Comparison of ENCODE assay signal across 8 mouse cellular contexts in genomic region chr14:21659155-21659554, GRCm38 (mm10). TPM values are rescaled to one million over a fixed set of nuclear protein-coding genes. Genes with fewer than 3 reads are reported as not detected.
A peak's percentile ranks its signal among the peaks of the same experiment; 100 is the strongest.
DNase-seq lines count a peak whose midpoint lies in the region; ATAC-seq and TF ChIP-seq lines count a peak whose summit lies in the region.
"Had no signal": no experiment of that assay in that cellular context is flagged by ENCODE, and none has a peak within 500 bp of the region (broad histone marks: within the 10 kb centered on the region; RNA-seq: fewer than 3 reads in every experiment).

No protein-coding gene starts in this region.

- H3K9ac ChIP-seq in lung, embryonic 15.5 days: no peak overlapping the region
- no peak overlapping the region for H3K9ac ChIP-seq in forebrain, postnatal 0 days
- no peak overlapping the region for H3K9ac ChIP-seq in hindbrain, embryonic 15.5 days

- H3K9me3 ChIP-seq in lung, embryonic 15.5 days: no peaks in the 10 kb centered on the region
- H3K9me3 ChIP-seq in forebrain, postnatal 0 days (ENCODE audit: low read length): no peaks in the 10 kb centered on the region
- H3K9me3 ChIP-seq in hindbrain, embryonic 15.5 days: no peaks in the 10 kb centered on the region

- H3K36me3 ChIP-seq in lung, embryonic 15.5 days: 0 out of 2 replicates have a peak, but pooled peaks cover 7% of the 10 kb centered on the region
- peaks cover 34% of the 10 kb centered on the region for H3K36me3 ChIP-seq in forebrain, postnatal 0 days (ENCODE audit: insufficient read depth)
- H3K36me3 ChIP-seq in hindbrain, embryonic 15.5 days: peaks cover 29% of the 10 kb centered on the region

- 48% methylated on average over 13 of the region's 13 CpGs for WGBS in lung, embryonic 15.5 days
- WGBS in lung, adult 2 months: 57% methylated on average over 13 of the region's 13 CpGs
- 40% methylated on average over 13 of the region's 13 CpGs for WGBS in forebrain, postnatal 0 days
- WGBS in hindbrain, embryonic 15.5 days: 63% methylated on average over 13 of the region's 13 CpGs

- no peaks in the 10 kb centered on the region for H3K27me3 ChIP-seq in lung, embryonic 15.5 days
- H3K27me3 ChIP-seq in forebrain, postnatal 0 days (ENCODE audit: insufficient read depth, low read length): no peaks in the 10 kb centered on the region
- H3K27me3 ChIP-seq in hindbrain, embryonic 15.5 days: no peaks in the 10 kb centered on the region

- 0 out of 2 replicates have a peak, but pooled peaks cover 9% of the 10 kb centered on the region for H3K4me1 ChIP-seq in lung, embryonic 15.5 days
- no peaks in the 10 kb centered on the region for H3K4me1 ChIP-seq in lung, adult 2 months (ENCODE audit: control insufficient read depth, insufficient read depth, low read length)
- peaks cover 6% of the 10 kb centered on the region; the same call in 1 of the 2 replicates for H3K4me1 ChIP-seq in forebrain, postnatal 0 days (ENCODE audit: insufficient read depth)
- peaks cover 17% of the 10 kb centered on the region for H3K4me1 ChIP-seq in hindbrain, embryonic 15.5 days (replicated peaks)

- TF ChIP-seq POLR2A in lung, adult 2 months (IDR thresholded peaks at IDR 0.05; ENCODE audit: borderline replicate concordance, extremely low read depth, low read depth, low read length): no peak

- H3K4me2 ChIP-seq in lung, embryonic 15.5 days: peak overlapping the region; percentile 27
- H3K4me2 ChIP-seq in forebrain, postnatal 0 days (ENCODE audit: low read depth): peak overlapping the region; percentile 1; the same call in 1 of the 2 replicates
- H3K4me2 ChIP-seq in hindbrain, embryonic 15.5 days: peak overlapping the region; percentile 19; the same call in 1 of the 2 replicates

- TF ChIP-seq CTCF in lung, adult 2 months (IDR thresholded peaks at IDR 0.05; ENCODE audit: insufficient read depth, low read length): no peak
- no peak for TF ChIP-seq CTCF in forebrain, postnatal 0 days (IDR thresholded peaks at IDR 0.05; ENCODE audit: low read depth)

- no peak overlapping the region for H3K27ac ChIP-seq in lung, embryonic 15.5 days
- peak overlapping the region; percentile 2 for H3K27ac ChIP-seq in forebrain, postnatal 0 days (ENCODE audit: low read depth, low read length)
- peak overlapping the region; percentile 70 for H3K27ac ChIP-seq in hindbrain, embryonic 15.5 days (replicated peaks)

- ATAC-seq in lung, embryonic 15.5 days (ENCODE audit: borderline replicate concordance, extremely low read depth, low FRiP score, low TSS enrichment): peak; percentile 70; the same call in 1 of the 2 replicates
- ATAC-seq in forebrain, postnatal 0 days: peak; percentile 69
- ATAC-seq in hindbrain, embryonic 15.5 days (ENCODE audit: low FRiP score, low read depth): 0 out of 2 replicates have a peak, but pooled peaks have one; percentile 48

- H3K4me3 ChIP-seq in lung, embryonic 15.5 days: no peak overlapping the region
- no peak overlapping the region for H3K4me3 ChIP-seq in lung, adult 2 months (replicated peaks; ENCODE audit: extremely low read depth, low read depth, low read length)
- H3K4me3 ChIP-seq in forebrain, postnatal 0 days (ENCODE audit: low read depth, low read length): no peak overlapping the region
- no peak overlapping the region for H3K4me3 ChIP-seq in hindbrain, embryonic 15.5 days

- DNase-seq in lung, adult 2 months: no peak
- DNase-seq in forebrain, postnatal 0 days: no peak
- peak; percentile 41 for DNase-seq in skeletal muscle tissue, adult 2 months (ENCODE audit: low read depth, low spot score)
- DNase-seq in liver: no peak
- DNase-seq in kidney, adult 8-10 months: no peak

RNA-seq across cellular contexts. Expression of gene Dupd1, which starts 55.2 kb away (rescaled TPM):
- not detected in 2 replicates for polyA plus RNA-seq in lung, embryonic 15.5 days (2015; fragmentation: Nextera tagmentation; extraction: Ambion mirVana)
- polyA plus RNA-seq in lung, adult 2 months (2012; rRNA removed): 1.6 TPM in 1 of 2 replicates, not detected in the other
- total RNA-seq in forebrain, postnatal 0 days (2014; rRNA removed): 0.24 TPM in 1 of 2 replicates, not detected in the other
- 0.33 and 0.35 TPM in 2 replicates for polyA plus RNA-seq in forebrain, postnatal 0 days (2015; fragmentation: Nextera tagmentation; extraction: Ambion mirVana)
- polyA plus RNA-seq in hindbrain, embryonic 15.5 days (2015; fragmentation: Nextera tagmentation; extraction: Ambion mirVana): 0.26 TPM in 1 of 2 replicates, not detected in the other
- polyA plus RNA-seq: stomach, embryonic 14.5 days had no signal
